Mouse (Mus musculus): ENCODE results near the gene Clns1a.

The Clns1a gene

GRCm38 (mm10) chr7:97728666-97729614 lies 32.5 kb downstream of the Clns1a start:
- DNase-seq, result no peak

- no peak for DNase-seq
Measured at GRCm38 (mm10) chr7:97730427-97730826, 34.0 kb downstream of the Clns1a start.

GRCm38 (mm10) chr7:97733606-97734005 lies 37.2 kb downstream of the Clns1a start:
- DNase-seq, result no peak

- DNase-seq, result no peak
Measured at GRCm38 (mm10) chr7:97735021-97735420, 38.6 kb downstream of the Clns1a start.

- no peak for DNase-seq
Measured at GRCm38 (mm10) chr7:97735886-97736420, 39.5 kb downstream of the Clns1a start.

- no peak for DNase-seq
Measured at GRCm38 (mm10) chr7:97737256-97737637, 40.8 kb downstream of the Clns1a start.

- peak; percentile 76 for DNase-seq
Measured at GRCm38 (mm10) chr7:97737638-97738456, 41.4 kb downstream of the Clns1a start, which contains the start of gene Aqp11. Gene Aqp11 (minus strand): TSS chr7:97738289.

- no peak for DNase-seq
Measured at GRCm38 (mm10) chr7:97740948-97741347, 44.5 kb downstream of the Clns1a start.

- no peak for DNase-seq
Measured at GRCm38 (mm10) chr7:97741756-97742291, 45.4 kb downstream of the Clns1a start.

- DNase-seq, result peak; percentile 71
Measured at GRCm38 (mm10) chr7:97745299-97745698, 48.9 kb downstream of the Clns1a start.

GRCm38 (mm10) chr7:97747176-97747707 lies 50.8 kb downstream of the Clns1a start:
- DNase-seq, result no peak

GRCm38 (mm10) chr7:97747787-97748497 lies 51.5 kb downstream of the Clns1a start:
- DNase-seq, result peak; percentile 82

- DNase-seq, result no peak
Measured at GRCm38 (mm10) chr7:97748527-97749206, 52.2 kb downstream of the Clns1a start.

GRCm38 (mm10) chr7:97749207-97750190 lies 53.1 kb downstream of the Clns1a start:
- no peak for DNase-seq

- peak; percentile 21 for DNase-seq
Measured at GRCm38 (mm10) chr7:97756967-97757881, 60.8 kb downstream of the Clns1a start.

- DNase-seq, result no peak
Measured at GRCm38 (mm10) chr7:97764591-97764990, 68.2 kb downstream of the Clns1a start.

- DNase-seq, result no peak
Measured at GRCm38 (mm10) chr7:97765181-97765962, 68.9 kb downstream of the Clns1a start.

GRCm38 (mm10) chr7:97765963-97766347 lies 69.5 kb downstream of the Clns1a start:
- no peak for DNase-seq

All from cerebellum, adult 8-10 months (tissue).